Mouse (Mus musculus) embryonic fibroblast, embryonic 13.5 days (primary cell): ENCODE data around the gene Olfr750. TPM values are rescaled to one million over a fixed set of nuclear protein-coding genes. Genes with fewer than 3 reads are reported as not detected.

Source experiments
- H3K27ac ChIP-seq: 2 replicates; pipeline ENCODE4 v1.5.1; 2012; ENCODE audit warnings: low read length, control low read depth, inconsistent platforms; ENCODE audit not compliant: insufficient read depth
- H3K4me1 ChIP-seq: 2 replicates; pipeline ENCODE4 v1.6.1; 2011; ENCODE audit warnings: low read length; ENCODE audit not compliant: control insufficient read depth, insufficient read depth
- H3K4me3 ChIP-seq: 2 replicates; pipeline ENCODE4 v1.5.1; 2011; ENCODE audit warnings: mild to moderate bottlenecking, control low read depth, low read length; ENCODE audit not compliant: insufficient read depth
- CTCF ChIP-seq: IDR thresholded peaks from 2 replicates; pipeline ENCODE4 v1.5.1; 2011; ENCODE audit warnings: mild to moderate bottlenecking, control low read depth, low read length, moderate library complexity, borderline replicate concordance; ENCODE audit not compliant: insufficient read depth
- POLR2A ChIP-seq: IDR thresholded peaks from 2 replicates; pipeline ENCODE4 v1.6.1; 2011; ENCODE audit warnings: low read depth, mild to moderate bottlenecking, control low read depth, low read length, moderate library complexity
- polyA plus RNA-seq: library from polyadenylated mRNA; stranded (reverse); fragments of >200 nt; gene quantifications from 2 replicates; pipeline ENCODE4 v1.2.4, GENCODE M21; 2011; ENCODE audit warnings: low read depth; ENCODE audit not compliant: missing spikeins, insufficient read length

Olfr750 gene
- polyA plus RNA-seq, 1 experiment, result not detected

DNA sequence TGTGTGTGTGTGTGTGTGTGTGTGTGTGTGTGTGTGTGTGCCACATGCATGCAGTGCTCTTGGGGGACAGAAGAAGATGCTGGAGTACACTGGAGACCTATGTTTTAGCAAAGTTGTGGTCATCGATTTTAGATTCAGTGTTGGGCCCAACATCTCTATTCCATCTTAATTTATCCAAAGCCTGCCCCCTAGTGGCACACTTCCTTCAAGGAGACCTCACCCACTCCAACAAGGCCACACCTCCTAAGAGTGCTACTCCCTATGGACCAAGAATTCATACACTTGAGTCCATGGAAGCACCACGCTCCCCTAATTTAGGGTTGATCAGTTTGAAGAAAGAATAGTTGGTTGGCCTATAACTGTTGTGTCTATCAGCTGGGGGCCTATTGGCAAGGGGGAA is 4.6 kb downstream of the Olfr750 start:
- peaks cover 3% of the 10 kb centered on the region for H3K4me1 ChIP-seq
- no peak for TF ChIP-seq POLR2A
- no peak overlapping the region for H3K27ac ChIP-seq
- H3K4me3 ChIP-seq, result no peak overlapping the region

DNA sequence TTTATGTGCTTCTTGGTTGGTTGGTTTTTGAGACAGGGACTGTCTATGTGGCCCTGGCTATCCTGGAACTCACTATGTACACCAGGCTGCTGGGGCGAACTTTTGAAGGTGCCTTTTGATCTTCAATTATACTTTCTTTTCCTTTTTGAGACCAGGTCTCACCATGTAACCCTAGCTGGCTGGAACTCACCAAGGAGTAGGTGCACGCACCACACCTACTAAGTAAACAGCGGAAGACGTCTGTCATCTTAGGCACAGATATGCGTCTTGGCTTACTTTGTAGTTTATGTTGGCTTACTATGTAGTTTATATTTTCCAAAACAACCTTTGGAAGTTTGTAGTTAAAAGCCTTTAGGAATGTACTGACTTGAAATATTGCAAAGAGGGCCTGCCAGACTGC is 5.3 kb downstream of the Olfr750 start:
- peaks cover 3% of the 10 kb centered on the region for H3K4me1 ChIP-seq
- H3K4me3 ChIP-seq, result no peak overlapping the region
- TF ChIP-seq CTCF (no peak), POLR2A (no peak)
- H3K27ac ChIP-seq, result no peak overlapping the region

DNA sequence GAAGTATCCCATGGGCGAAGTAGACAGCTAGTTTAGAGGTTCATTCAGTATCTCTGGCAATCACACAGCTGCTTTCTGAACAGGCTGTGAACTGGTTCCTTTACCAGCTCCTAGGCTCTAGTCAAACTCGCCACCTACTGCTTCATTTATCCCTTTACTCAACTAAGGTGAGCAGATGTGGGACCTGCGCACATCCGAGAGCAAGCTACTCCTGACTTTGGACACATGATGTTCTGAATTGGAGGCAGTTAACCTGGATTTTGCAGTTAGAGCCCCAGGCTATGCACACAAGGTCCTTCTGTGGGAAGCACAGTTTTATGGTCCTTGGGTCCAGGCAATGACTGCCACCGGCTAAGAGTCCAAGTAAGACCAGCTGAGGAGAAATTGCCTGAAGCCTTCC is 13.5 kb downstream of the Olfr750 start:
- no peak overlapping the region for H3K27ac ChIP-seq
- TF ChIP-seq POLR2A (no peak), CTCF (no peak)
- H3K4me1 ChIP-seq, result no peaks in the 10 kb centered on the region

DNA sequence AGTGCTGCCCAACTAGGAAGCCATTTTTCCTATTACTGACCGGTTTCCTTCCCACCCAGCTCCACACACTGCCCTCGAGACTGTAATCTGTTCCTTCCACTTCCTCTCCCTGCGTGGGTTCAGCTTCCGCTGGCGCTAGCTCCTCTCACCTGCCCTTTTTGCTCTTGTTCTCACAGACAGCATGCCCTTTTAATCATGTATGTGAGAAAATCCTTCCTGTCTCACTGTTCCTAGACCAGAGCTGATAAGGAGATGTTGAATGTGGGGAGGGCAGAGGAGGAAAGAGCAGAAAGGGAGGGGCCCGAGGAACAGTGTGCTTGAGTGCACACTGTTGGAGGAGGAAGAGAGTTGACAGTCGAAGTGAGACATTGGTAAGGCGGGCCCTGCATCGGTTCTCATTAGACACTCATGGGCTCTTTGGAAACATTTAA is 16.8 kb downstream of the Olfr750 start, which contains the start of gene Rnase12:
TSS of gene Rnase12 (minus strand) at position 261 of the 431 bp plus-strand sequence.
- H3K4me1 ChIP-seq, result no peaks in the 10 kb centered on the region

More for the DNA sequence above, 13.5 kb downstream of the Olfr750 start:
- no peak overlapping the region for H3K4me3 ChIP-seq

DNA sequence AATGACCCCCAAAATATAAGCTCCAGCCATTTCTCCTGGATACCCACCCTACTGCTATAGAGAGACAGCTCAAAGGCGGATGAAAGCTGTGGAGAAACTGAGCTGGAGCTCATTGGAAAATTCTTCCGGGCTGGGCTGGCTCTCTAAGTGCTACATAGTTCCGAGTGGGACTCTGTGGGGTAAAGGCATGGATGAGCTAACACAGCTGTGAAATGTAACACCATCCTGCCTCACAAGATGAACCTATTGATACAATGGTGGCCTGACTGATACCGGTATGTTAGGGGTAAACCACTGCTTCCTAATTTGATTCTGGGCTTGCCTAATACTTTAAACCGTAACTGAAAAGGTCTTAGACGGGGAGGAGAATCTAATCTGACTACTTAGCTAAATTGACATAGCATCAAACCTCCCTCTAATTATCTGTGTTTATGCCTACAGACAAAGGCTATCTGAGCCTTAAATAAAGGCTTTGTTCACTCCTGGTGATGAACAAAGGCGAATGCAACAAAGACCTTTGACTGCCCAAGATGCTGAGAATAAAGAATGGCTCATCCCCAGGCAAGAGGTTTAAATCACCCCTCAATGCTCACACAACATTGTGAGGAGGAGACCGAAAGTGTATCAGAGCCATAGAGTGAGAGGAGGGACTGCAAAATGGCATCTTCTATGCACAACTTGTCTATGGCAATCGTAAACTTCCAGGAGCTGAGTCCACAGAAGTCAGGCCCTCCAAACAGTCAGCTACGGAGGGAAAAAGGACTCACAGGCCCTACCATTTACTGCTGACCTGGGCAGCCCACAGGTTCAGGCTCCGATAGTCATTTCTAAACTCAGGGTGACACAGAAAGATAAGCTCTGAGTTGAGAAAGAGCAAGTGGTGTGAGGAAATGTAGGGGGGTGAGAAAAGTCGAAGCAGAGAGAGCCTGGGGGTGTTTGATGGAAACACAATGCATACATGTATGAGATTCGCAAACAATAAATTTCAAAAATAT is 19.7 kb downstream of the Olfr750 start:
- Histone ChIP-seq H3K27ac (no peak overlapping the region), H3K4me3 (no peak overlapping the region), H3K4me1 (no peaks in the 10 kb centered on the region)
- no peak for TF ChIP-seq POLR2A
- no peak for TF ChIP-seq CTCF

More for the DNA sequence above, 16.8 kb downstream of the Olfr750 start, which contains the start of gene Rnase12:
- TF ChIP-seq POLR2A (no peak), CTCF (no peak)
- no peak within 1 kb of the TSS for H3K4me3 ChIP-seq
- no peak within 1 kb of the TSS for H3K27ac ChIP-seq

DNA sequence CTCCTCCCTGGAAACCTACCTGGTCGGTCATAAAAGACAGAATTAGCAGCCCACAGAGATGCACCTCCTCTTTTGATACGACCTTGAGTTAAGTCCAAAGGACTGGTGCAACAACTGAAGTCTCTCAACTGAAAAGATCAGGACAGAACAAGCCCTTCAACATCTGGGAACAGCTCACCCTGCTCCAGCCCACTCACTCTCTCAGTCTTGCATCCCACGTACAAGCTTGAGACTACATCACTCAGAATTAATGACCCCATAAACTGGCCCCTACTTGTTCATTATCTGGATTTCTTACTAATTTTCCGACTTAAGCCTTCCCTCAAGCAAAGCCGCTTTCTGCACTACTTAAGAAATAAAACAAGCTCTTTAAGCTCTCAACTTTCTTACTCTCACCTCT is 21.1 kb downstream of the Olfr750 start:
- Histone ChIP-seq H3K4me1 (no peaks in the 10 kb centered on the region), H3K27ac (no peak overlapping the region), H3K4me3 (no peak overlapping the region)
- TF ChIP-seq POLR2A (no peak), CTCF (no peak)

DNA sequence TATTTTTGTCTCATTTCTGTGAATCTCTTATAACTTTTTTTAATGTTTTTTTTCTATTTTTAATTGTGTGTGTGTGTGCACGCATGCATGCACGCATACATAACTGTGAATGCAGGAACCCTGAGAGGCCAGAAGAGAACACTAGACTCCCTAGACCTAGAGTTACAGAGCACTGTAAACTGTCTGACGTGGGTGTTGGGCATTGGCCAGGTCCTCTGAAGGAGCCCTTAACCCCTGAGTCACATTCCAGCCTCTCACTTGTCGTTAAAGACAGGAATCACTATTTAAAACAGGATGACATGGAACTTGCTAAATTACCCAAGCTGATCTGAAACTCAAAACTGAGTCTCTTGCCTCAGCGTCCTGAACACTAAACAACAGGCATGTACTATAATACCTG is 22.3 kb downstream of the Olfr750 start:
- TF ChIP-seq CTCF (no peak), POLR2A (no peak)
- no peaks in the 10 kb centered on the region for H3K4me1 ChIP-seq
- H3K4me3 ChIP-seq, result no peak overlapping the region
- H3K27ac ChIP-seq, result no peak overlapping the region

DNA sequence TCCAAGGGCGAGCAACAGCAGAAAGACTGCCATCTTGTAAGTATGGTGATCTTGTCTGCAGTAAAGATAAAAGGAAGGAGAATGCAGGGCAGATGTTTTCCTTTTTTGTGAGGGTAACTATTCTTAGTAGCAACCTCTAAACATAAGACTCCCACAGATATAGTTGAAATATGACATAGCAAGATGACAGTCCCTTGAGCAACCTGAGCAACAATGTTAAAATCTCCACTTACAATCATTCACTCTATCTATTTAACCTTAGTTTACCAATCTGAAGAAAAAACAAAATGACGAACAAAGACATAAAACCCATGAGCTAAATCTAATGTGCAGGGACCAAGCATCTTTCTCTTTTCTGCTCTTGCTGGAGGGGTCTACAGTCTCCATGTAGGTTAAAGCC is 24.2 kb downstream of the Olfr750 start, which contains the start of gene Rnase11:
TSS of gene Rnase11 (minus strand) at position 101 of the 400 bp plus-strand sequence.
- H3K4me1 ChIP-seq, result no peaks in the 10 kb centered on the region
- TF ChIP-seq CTCF (no peak), POLR2A (no peak)
- no peak within 1 kb of the TSS for H3K27ac ChIP-seq
- H3K4me3 ChIP-seq, result no peak within 1 kb of the TSS

DNA sequence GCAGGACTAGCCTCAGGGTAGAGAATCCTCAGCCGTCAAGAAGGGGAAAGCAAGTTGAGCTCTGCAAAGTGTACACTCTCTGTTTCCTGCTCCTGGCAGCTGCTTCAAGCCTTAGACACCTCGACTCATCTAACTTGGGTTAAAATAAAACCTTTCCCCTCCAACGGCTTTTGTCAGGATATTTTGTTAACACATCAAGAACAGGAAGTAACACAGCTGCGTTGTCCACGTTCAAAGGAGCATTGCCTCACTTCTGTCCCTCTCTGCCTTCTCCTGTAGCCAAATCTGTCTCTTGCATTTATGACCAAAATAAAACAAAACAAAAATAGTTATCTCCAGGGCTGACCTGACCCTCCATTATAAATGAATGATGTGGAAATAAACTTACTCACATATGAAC is 26.4 kb downstream of the Olfr750 start:
- no peak for TF ChIP-seq CTCF
- TF ChIP-seq POLR2A, result no peak
- no peak overlapping the region for H3K27ac ChIP-seq
- H3K4me3 ChIP-seq, result no peak overlapping the region

DNA sequence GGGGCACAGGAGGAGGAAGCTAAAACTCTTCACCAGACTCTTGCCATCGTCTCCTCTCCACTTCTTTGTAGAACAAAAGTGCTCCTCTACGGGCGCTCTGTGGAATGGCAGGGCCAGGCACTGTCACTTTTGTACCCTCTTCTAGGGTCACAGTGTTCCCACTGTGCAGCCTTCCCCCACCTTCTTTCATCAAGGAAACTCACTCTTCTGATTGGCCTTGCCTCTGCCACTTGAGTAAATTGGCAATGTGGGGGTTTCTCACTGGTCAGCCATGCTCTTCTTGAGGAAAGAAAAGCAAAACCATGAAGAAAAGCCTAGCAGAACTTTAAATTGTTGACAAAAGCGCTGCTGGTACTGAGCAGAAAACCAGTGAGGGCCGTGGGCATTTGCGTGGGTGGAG is 32.5 kb downstream of the Olfr750 start, which contains the start of gene Rnase9:
TSS of gene Rnase9 (minus strand) at position 101 of the 400 bp plus-strand sequence.
- H3K27ac ChIP-seq, result no peak within 1 kb of the TSS
- no peak for TF ChIP-seq POLR2A
- no peak for TF ChIP-seq CTCF
- H3K4me3 ChIP-seq, result no peak within 1 kb of the TSS
- no peaks in the 10 kb centered on the region for H3K4me1 ChIP-seq

More for the DNA sequence above, 26.4 kb downstream of the Olfr750 start:
- H3K4me1 ChIP-seq, result no peaks in the 10 kb centered on the region
